Mouse (Mus musculus) bone marrow, adult 2 months (tissue): ENCODE measurements around the gene Cfap97d1.

Source experiments
- CTCF ChIP-seq: fragments of 200-500 bp; IDR thresholded peaks from 2 replicates; pipeline ENCODE4 v1.5.1; 2011; ENCODE audit warnings: low read length, control low read depth; ENCODE audit not compliant: control insufficient read depth, insufficient read depth
- POLR2A ChIP-seq: fragments of 200-500 bp; IDR thresholded peaks from 2 replicates; pipeline ENCODE4 v1.6.1; 2011; ENCODE audit warnings: low read depth, mild to moderate bottlenecking, control low read depth, low read length, borderline replicate concordance; ENCODE audit not compliant: control insufficient read depth

DNA sequence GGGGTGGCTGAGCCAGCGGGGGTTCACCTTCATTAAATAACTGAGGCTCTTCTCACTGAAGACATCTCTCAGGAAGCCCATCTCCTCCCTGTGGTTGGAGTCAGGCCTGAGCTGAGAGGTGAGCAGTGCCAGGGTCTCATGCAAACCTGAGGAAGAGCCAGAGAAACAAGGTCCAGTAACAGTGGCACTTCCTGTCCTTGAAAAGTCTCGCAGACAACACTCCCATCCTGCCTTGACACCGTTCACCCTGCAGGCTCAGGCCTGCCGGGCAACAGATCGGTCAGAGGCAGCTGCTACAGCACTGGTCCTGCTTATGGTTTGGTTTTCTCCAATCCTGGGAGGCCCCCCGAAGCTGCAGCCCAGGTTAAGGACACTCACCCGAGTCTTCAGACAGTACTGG, 41.3 kb downstream of the Cfap97d1 start:
- TF ChIP-seq CTCF (no peak), POLR2A (no peak)
